Mouse (Mus musculus) c-Kit-positive CD71-positive TER-119-negative erythroid progenitor cells, embryonic 14.5 days (primary cell): ENCODE measurements around the gene Jakmip3.

Experiments used
- DNase-seq: peaks from one replicate; pipeline ENCODE4 v3.0.0-alpha.2; 2013; ENCODE audit warnings: low read depth

Jakmip3 gene

DNA sequence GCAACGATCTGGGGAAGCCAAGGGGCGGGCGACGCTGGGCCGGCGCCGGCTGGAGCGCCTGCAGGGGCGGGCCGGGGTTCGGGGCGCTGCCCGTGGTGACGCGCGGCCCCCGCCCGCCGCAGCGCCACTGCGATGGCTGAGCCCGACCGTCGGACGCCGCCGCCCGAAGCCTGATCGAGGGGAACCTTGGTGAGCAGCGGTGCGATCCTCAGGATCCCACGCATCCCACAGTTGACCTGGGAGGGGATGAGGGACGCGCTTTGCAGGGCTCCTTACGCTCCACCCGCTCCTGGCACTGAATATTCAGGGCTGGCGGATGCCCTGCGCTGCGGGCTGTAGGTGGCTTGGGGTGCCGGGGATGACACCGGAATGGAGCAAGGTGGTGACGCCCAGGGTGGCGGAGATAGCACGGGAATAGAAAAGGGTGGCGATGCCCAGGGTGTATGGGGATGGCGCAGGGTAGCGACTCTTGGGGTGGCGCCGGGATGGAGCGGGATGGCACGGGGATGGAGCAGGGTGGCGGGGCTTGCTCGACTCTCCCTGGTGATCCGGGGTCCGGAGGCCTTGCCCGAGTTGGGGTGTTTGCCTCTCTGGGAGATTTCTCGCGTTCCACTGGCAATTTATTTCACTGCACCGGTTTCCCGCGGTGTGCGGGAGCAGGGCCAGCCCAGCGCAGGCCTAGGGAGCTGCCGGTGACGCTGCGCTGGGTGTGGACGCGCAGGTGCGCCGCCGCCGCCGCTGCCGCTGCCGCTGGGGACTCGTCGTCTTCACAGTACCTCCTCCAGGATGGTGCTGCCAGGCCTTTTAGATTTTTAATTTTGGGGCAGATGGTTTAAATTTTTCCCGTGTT is at the start of gene Jakmip3:
Gene Jakmip3 (plus strand): TSS at position 119 of the 850 bp plus-strand sequence.
- DNase-seq = no peak

GRCm38 (mm10) chr7:138898122-138898521 is 42.4 kb upstream of the Jakmip3 start:
- DNase-seq = no peak

- DNase-seq = no peak
Measured at GRCm38 (mm10) chr7:138898743-138899142, 41.8 kb upstream of the Jakmip3 start.

GRCm38 (mm10) chr7:138903886-138904435 is 36.6 kb upstream of the Jakmip3 start:
- DNase-seq = no peak

DNA sequence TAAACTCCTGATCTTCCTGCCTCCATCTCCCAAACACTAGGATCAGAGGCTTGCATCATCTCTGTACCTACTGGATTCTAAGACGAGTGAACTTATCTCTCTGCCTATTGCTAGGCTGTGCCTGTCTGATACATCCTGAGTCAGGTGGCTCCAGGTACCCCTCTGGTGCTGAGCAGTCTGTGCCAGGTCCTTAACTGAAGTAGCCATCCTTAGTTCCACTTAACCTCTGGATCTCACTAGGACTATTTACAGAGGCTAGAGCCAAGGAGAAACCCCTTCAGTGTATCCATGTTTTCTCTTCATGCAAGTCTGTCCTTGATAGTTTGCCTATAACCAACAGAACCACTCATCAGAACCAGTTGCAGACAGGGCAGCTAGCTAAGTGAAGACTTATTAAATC is 34.1 kb upstream of the Jakmip3 start:
- DNase-seq = no peak

DNA sequence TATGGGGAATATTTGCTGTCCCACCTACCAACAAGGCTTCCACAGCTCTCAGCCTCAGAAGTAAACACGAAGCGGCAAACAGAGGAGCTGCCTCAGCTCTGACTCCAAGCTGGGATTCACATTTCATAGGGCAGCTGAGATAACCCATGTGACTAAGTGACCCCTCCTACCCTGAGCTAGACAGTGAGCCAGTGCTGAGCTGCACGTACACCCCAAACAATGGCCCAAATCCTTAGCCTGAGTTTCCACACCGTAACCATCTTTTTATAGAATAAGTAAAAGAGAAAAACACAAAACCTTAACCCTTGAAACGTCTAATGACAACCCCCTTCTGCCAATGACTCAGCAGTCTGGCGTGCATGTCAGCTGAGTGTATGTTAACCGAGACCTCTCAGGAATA is 33.5 kb upstream of the Jakmip3 start:
- DNase-seq = no peak

DNA sequence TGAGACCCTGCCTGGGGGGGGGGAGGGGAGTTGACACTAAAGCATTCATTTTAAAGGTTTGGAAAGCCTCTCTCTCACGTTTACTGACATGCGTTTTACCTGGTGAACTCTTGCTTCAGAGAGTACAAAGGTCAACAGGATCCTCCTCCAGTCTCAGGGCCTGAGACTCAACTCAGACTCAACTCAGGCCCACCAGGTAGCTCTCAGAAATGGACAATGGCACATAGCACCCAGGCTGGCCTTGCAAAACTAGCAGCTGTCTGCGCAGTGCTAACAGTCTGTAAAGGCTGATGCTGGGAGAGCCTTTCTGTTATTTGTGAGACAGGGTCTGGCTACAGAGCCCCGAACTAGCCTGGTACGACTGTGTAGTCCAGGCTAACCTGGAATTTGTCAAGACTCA is 32.6 kb upstream of the Jakmip3 start:
- DNase-seq = no peak

- no peak for DNase-seq
Measured at GRCm38 (mm10) chr7:138908768-138909276, 31.7 kb upstream of the Jakmip3 start.

DNA sequence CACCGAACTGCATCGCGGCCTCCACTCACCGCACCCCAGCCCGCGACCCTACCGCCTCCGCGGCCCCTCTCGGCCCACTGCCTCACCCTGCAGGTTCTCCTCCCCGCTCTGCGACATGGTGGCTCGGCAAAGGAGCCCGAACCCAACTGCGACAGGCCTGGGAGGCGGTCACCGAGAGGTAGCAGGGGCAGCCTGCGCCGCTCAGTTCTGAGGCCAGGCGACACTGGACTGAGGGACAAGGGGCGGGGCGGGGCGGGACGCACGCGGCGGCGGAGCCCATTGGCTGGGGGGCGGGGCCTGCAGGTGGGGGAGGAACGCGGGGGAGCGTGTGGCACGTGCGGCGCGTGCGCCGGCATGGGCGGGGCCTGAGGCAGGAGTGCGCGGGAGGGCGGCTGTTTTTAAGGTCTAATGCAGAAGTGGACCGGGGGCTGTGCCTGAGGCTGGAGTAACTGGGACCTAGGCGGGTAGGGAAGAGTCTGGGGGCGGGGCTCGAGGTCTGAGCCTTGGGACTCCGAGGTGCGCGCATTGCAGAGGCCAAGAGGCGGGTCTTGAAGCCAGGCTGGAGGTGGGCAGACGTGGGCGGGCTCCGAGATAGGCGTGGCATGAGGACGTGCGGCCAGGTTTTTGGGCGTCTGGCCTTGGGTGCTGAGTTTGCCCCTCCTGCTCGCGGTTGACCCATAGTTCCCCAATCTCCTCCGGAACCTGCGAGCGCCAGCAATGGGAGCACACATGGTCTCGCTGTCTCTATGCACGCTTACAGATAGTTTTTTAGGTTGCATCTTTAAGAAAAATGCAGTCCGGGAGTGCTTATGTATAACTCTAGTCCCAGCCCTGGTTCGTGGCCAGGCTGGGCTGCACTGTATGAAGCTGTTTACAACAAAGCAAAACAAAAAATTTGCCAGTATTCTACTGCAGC is 31.0 kb upstream of the Jakmip3 start, which contains the start of gene Bnip3:
Gene Bnip3 (minus strand): TSS at position 243 of the 916 bp plus-strand sequence.
- DNase-seq = peak; percentile 78

- no peak for DNase-seq
Measured at GRCm38 (mm10) chr7:138910193-138910562, 30.4 kb upstream of the Jakmip3 start.

GRCm38 (mm10) chr7:138913616-138914015 is 26.9 kb upstream of the Jakmip3 start:
- no peak for DNase-seq

GRCm38 (mm10) chr7:138919156-138919944 is 21.2 kb upstream of the Jakmip3 start:
- DNase-seq = no peak

DNA sequence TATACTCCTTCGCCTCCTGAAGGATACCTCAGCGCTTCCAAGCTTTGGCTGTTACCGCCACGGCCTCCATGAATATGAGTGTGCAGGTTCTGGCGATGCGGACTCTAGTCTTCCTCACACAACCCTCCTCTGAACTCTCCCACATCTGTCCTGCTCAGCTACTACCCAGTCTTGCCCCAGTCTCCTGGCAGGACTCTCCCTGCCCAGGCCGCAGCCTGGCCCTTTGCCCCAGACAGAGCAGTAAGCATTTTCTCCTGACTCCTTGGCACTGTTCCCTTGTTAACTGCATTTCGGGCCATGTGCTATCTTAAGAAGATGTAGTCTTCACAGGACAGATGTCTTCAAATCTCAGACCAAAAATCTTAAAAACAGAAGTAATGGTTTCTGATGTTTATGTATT is 18.9 kb upstream of the Jakmip3 start:
- no peak for DNase-seq

GRCm38 (mm10) chr7:138923756-138924425 is 16.6 kb upstream of the Jakmip3 start:
- no peak for DNase-seq

DNA sequence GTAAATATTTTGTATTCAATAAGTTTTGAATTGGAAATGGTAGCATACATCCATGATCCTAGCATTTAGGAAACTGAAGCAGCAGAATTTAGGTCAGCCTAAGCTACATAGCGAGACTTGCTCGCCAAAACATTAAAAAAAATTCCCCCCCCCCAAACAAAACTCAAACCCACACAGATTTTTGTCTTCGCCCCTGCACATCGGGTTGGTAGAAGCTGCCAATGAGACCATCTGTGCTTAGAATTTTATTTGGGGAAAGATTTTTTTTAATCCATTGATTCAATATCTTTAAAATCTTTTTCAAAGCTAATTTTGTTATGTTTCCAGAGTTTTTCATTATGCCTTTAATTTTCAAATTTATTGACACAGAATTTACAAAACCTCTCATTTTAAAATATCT is 12.1 kb upstream of the Jakmip3 start:
- no peak for DNase-seq

GRCm38 (mm10) chr7:138934523-138934922 is 6.0 kb upstream of the Jakmip3 start:
- DNase-seq = no peak

GRCm38 (mm10) chr7:138938991-138939390 is 1.5 kb upstream of the Jakmip3 start:
- DNase-seq = no peak

DNA sequence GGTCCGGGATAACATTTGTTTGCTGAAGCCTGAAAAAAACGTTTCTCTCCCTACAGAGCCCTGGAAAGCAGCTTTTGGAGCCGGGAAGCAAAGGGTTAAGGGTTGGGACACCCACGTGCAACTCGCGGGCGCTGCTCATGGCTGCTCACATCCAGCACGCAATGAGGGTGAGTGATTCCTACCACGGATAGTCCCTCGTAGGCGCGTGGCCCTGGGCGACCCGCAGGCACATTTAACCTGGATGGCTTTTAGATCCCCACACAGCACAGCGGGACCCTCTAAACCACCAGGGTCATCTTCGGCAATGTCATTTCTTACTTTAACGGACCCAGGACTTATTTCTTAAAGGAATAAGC is 296 bp upstream of the Jakmip3 start:
- DNase-seq = no peak

GRCm38 (mm10) chr7:138941571-138941970 is 1.0 kb downstream of the Jakmip3 start:
- DNase-seq = no peak

DNA sequence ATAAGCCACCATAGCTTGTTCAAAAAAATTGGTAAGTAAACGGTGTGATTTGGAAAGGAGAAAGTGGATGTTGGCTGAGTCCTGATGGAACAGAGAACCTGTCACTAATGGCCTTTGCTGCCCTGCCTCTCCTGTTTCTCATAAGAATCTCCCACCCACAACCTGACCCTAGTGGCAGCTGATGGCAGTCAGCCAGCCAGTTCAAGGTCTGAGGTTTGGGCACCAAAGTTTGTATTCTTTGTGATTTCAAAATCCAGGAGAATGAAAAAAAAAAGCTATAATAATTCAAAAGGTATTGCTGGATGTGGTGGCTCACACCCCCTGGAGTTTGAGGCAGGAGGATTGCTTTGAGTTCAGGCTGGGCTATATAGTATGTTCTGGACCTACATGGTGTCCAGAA is 1.8 kb downstream of the Jakmip3 start:
- DNase-seq = no peak

DNA sequence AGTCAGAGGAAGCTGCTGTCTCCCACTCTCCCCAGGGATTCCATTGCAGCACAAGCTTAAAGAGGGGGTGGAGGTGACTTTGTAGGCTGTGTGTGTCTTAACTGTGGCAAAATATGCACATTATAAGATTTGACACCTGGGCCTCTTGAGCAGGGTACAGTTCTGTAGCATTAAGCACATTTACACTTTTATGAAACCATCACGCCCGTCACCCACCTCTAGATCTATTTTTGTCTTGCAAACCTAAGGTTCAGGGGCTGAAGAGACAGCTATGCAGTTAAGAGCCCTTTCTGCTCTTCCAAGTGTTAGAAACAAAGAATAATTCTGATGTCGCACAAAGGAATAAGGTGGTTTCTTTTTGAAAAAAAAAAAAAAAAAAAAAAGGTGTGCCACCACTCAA is 5.1 kb downstream of the Jakmip3 start:
- DNase-seq = no peak
